Mouse (Mus musculus) bone marrow macrophage, adult 2 months (primary cell): ENCODE results near the gene Gja1.

Source experiments
- CTCF ChIP-seq: IDR thresholded peaks from 2 replicates; pipeline ENCODE4 v1.5.1; 2012; ENCODE audit warnings: low read depth, mild to moderate bottlenecking, low read length, moderate library complexity
- POLR2A ChIP-seq: IDR thresholded peaks from 2 replicates; pipeline ENCODE4 v1.6.1; 2012; ENCODE audit warnings: mild to moderate bottlenecking, low read depth, low read length, borderline replicate concordance

DNA sequence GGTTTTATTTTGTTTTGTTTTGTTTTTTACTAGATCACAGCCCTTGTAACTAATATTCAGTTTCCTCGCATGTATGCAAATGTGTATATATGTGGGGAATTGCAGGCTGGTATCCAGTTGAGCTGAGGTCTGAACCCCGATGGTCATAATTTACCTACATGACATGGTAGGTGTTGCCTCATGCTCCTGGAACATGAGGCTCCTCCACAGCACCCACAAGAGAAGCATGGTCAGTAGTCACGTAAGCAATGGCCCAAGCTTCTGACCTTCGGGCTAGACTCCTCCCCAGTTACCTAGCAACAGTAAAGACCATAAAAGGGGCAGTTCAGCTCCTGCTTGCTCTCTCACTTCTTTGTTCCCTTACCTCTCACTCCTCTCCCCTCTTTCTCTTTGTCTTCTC, 16.7 kb upstream of the Gja1 start:
- no peak for TF ChIP-seq POLR2A
- no peak for TF ChIP-seq CTCF
